In the genomic region with DNA sequence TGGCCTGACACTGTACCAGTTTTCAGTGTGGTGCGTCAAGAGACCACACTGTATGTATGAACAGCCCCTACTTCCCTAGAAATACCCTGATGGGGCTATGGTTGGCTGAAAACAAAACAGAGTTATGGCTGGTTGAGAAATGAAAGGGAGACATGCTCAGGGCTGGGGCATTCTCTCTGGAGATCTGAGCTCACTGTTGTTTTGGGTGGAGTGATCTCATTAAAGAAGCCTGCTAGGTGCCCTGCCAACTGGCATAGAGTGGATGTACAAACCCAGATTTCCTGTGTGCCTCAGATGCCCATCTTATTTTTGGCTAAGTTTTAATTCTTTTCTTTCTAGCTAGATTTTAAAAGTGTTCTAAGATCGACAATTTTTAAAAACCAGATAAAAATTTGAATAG, we compare ENCODE assay signal across 27 mouse cellular contexts. TPM values are rescaled to one million over a fixed set of nuclear protein-coding genes. Genes with fewer than 3 reads are reported as not detected.
A peak's percentile ranks its signal among the peaks of the same experiment; 100 is the strongest.
DNase-seq lines count a peak whose midpoint lies in the region; ATAC-seq and TF ChIP-seq lines count a peak whose summit lies in the region.
"Had no signal": no experiment of that assay in that cellular context is flagged by ENCODE, and none has a peak within 500 bp of the region (broad histone marks: within the 10 kb centered on the region; RNA-seq: fewer than 3 reads in every experiment).

No protein-coding gene starts in this region.

- peak; percentile 92 for DNase-seq in heart, adult 11 months
- peak; percentile 46 for DNase-seq in lung, postnatal 36 days
- no peak for DNase-seq in lung, adult 2 months
- peak; percentile 21 for DNase-seq in gastrocnemius, postnatal 14 days
- DNase-seq in kidney, adult 2 months: no peak
- no peak for DNase-seq in thymus, postnatal 4 days
- DNase-seq: B cell, adult 2 months; cerebellum, adult 18-20 months; cerebellum, postnatal 25 days; kidney, adult 18-20 months; layer of hippocampus, adult 9-11 months; lung, embryonic 14.5 days; thymus, adult 2 months had no signal

- H3K27me3 ChIP-seq in heart, embryonic 11.5 days (ENCODE audit: control insufficient read depth, insufficient read depth, low read length): no peaks in the 10 kb centered on the region
- no peaks in the 10 kb centered on the region for H3K27me3 ChIP-seq in myocyte (ENCODE audit: control insufficient read depth, insufficient read depth, insufficient read length)
- H3K27me3 ChIP-seq in kidney, adult 2 months (replicated peaks; ENCODE audit: control insufficient read depth, insufficient read depth, low read length): no peaks in the 10 kb centered on the region
- H3K27me3 ChIP-seq: CH12.LX; embryonic facial prominence, embryonic 12.5 days; forebrain, embryonic 13.5 days; hindbrain, embryonic 12.5 days; limb, embryonic 13.5 days; liver, embryonic 12.5 days; neural tube, embryonic 15.5 days had no signal

- no peak overlapping the region for H3K4me3 ChIP-seq in heart, embryonic 11.5 days (ENCODE audit: low read depth, low read length)
- H3K4me3 ChIP-seq in lung, adult 2 months (replicated peaks; ENCODE audit: extremely low read depth, low read depth, low read length): no peak overlapping the region
- H3K4me3 ChIP-seq in myocyte: no peak overlapping the region
- no peak overlapping the region for H3K4me3 ChIP-seq in kidney, adult 2 months (ENCODE audit: insufficient read depth, low read depth, low read length)
- H3K4me3 ChIP-seq: embryonic facial prominence, embryonic 12.5 days; erythroblast, embryonic 14.5 days; forebrain, embryonic 13.5 days; hindbrain, embryonic 12.5 days; limb, embryonic 13.5 days; liver, embryonic 12.5 days; midbrain, embryonic 10.5 days; neural tube, embryonic 15.5 days had no signal

- H3K79me2 ChIP-seq in myocyte (ENCODE audit: control insufficient read depth, insufficient read depth): no peaks in the 10 kb centered on the region

- no peak overlapping the region for H3ac ChIP-seq in myocyte (ENCODE audit: control insufficient read depth, insufficient read length)

- H3K27ac ChIP-seq in heart, embryonic 11.5 days (ENCODE audit: low read depth, low read length): no peak overlapping the region
- H3K27ac ChIP-seq in kidney, adult 2 months (ENCODE audit: insufficient read depth, low read depth, low read length): no peak overlapping the region
- H3K27ac ChIP-seq: embryonic facial prominence, embryonic 12.5 days; forebrain, embryonic 13.5 days; hindbrain, embryonic 12.5 days; kidney, postnatal 0 days; limb, embryonic 13.5 days; liver, embryonic 12.5 days; midbrain, embryonic 10.5 days; neural tube, embryonic 15.5 days; stomach, postnatal 0 days had no signal

- whole genome bisulfite sequencing in heart, embryonic 11.5 days (ENCODE audit: insufficient replicate concordance): 87% methylated on average over 2 of the region's 2 CpGs
- 70% methylated on average over 2 of the region's 2 CpGs for WGBS in lung, adult 2 months
- WGBS in kidney, adult 2 months: 91% methylated on average over 2 of the region's 2 CpGs

- H3K36me3 ChIP-seq in heart, embryonic 11.5 days (ENCODE audit: control insufficient read depth, insufficient read depth, low read length): no peaks in the 10 kb centered on the region
- no peaks in the 10 kb centered on the region for H3K36me3 ChIP-seq in myocyte (ENCODE audit: control insufficient read depth, insufficient read depth)
- no peaks in the 10 kb centered on the region for H3K36me3 ChIP-seq in kidney, adult 2 months (ENCODE audit: control insufficient read depth, insufficient read depth, low read length)
- H3K36me3 ChIP-seq: embryonic facial prominence, embryonic 12.5 days; G1E; hindbrain, embryonic 12.5 days; limb, embryonic 13.5 days; liver, embryonic 12.5 days; midbrain, embryonic 10.5 days; neural tube, embryonic 15.5 days had no signal

- no peak for TF ChIP-seq POLR2A in lung, adult 2 months (IDR thresholded peaks at IDR 0.05; ENCODE audit: borderline replicate concordance, extremely low read depth, low read depth, low read length)
- no peak for TF ChIP-seq POLR2A in myocyte (IDR thresholded peaks at IDR 0.05; ENCODE audit: insufficient read length, low read depth)
- TF ChIP-seq POLR2A in kidney, adult 2 months (IDR thresholded peaks at IDR 0.05; ENCODE audit: low read depth, low read length): no peak

- no peak overlapping the region for H3K4me2 ChIP-seq in heart, embryonic 11.5 days
- H3K4me2 ChIP-seq in myocyte (ENCODE audit: low read depth): peak overlapping the region; percentile 24
- H3K4me2 ChIP-seq: embryonic facial prominence, embryonic 12.5 days; forebrain, embryonic 13.5 days; hindbrain, embryonic 12.5 days; limb, embryonic 13.5 days; liver, embryonic 12.5 days; lung, embryonic 14.5 days; neural tube, embryonic 15.5 days had no signal

- H3K4me1 ChIP-seq in heart, embryonic 11.5 days (ENCODE audit: control insufficient read depth, insufficient read depth, low read length): no peaks in the 10 kb centered on the region
- no peaks in the 10 kb centered on the region for H3K4me1 ChIP-seq in lung, adult 2 months (ENCODE audit: control insufficient read depth, insufficient read depth, low read length)
- H3K4me1 ChIP-seq in kidney, adult 2 months (ENCODE audit: control insufficient read depth, insufficient read depth, low read length): no peaks in the 10 kb centered on the region
- H3K4me1 ChIP-seq: forebrain, embryonic 13.5 days; liver, embryonic 12.5 days; midbrain, embryonic 10.5 days; neural tube, embryonic 15.5 days had no signal

- TF ChIP-seq CTCF in lung, adult 2 months (IDR thresholded peaks at IDR 0.05; ENCODE audit: insufficient read depth, low read length): no peak
- no peak for TF ChIP-seq CTCF in kidney, adult 2 months (conservative IDR thresholded peaks at IDR 0.05; ENCODE audit: insufficient read depth, insufficient read length, low read depth, low read length)

- no peak overlapping the region for H3K9ac ChIP-seq in heart, embryonic 11.5 days (ENCODE audit: low read depth, low read length)
- H3K9ac ChIP-seq: embryonic facial prominence, embryonic 12.5 days; forebrain, embryonic 13.5 days; hindbrain, embryonic 12.5 days; limb, embryonic 13.5 days; liver, embryonic 12.5 days; lung, embryonic 14.5 days; neural tube, embryonic 15.5 days had no signal

- no peaks in the 10 kb centered on the region for H3K9me3 ChIP-seq in heart, embryonic 11.5 days (replicated peaks; ENCODE audit: control insufficient read depth, low read length)
- H3K9me3 ChIP-seq: embryonic facial prominence, embryonic 12.5 days; forebrain, embryonic 13.5 days; G1E; hindbrain, embryonic 12.5 days; limb, embryonic 13.5 days; liver, embryonic 12.5 days; midbrain, embryonic 10.5 days; neural tube, embryonic 15.5 days had no signal

- intact Hi-C loops in gastrocnemius, postnatal 14 days (cut with DNase I; ENCODE audit: low total_unique reads): no loop called here

- ATAC-seq in heart, embryonic 11.5 days (replicated peaks; ENCODE audit: insufficient number of reproducible peaks, low FRiP score, low TSS enrichment): no peak
- ATAC-seq: forebrain, embryonic 13.5 days; liver, embryonic 12.5 days had no signal

TF ChIP-seq in myocyte, 11 proteins besides CTCF, POLR2A, EP300 and RAD21:
- TF ChIP-seq E2F4 (IDR thresholded peaks at IDR 0.05; ENCODE audit: insufficient read depth): no peak

RNA-seq across cellular contexts. Expression of a gene that starts 20.5 kb away (rescaled TPM):
- polyA plus RNA-seq in heart, embryonic 11.5 days (2014; fragmentation: Nextera tagmentation; extraction: Ambion mirVana): 1.8 and 1.9 TPM in 2 replicates
- 24.5 and 31.5 TPM in 2 replicates for polyA plus RNA-seq in lung, adult 2 months (2012; rRNA removed)
- 1 to 10 TPM; 7.4 to 9.9 TPM for total RNA-seq in gastrocnemius, postnatal 14 days (2021)
- polyA plus RNA-seq in myocyte (2012; fragmentation: generic; extraction: Trizol): 13.9 TPM
- polyA plus RNA-seq in kidney, adult 2 months (2012; rRNA removed): 0.78 and 0.90 TPM in 2 replicates
- polyA plus RNA-seq: erythroblast, embryonic 14.5 days; G1E had no signal

Comparison
In these comparisons a context has a peak if more than half of its experiments do, and no peak if none do; other contexts are left out.
1. DNase-seq: peak in heart, adult 11 months (single experiment), lung, postnatal 36 days (single experiment) and gastrocnemius, postnatal 14 days (single experiment); none in lung, adult 2 months (single experiment), kidney, adult 2 months (single experiment) and thymus, postnatal 4 days (single experiment).